Mouse (Mus musculus) forebrain, embryonic 15.5 days (tissue): ENCODE results near the gene Haspin. TPM values are rescaled to one million over a fixed set of nuclear protein-coding genes. Genes with fewer than 3 reads are reported as not detected.

Experiments
- ATAC-seq: fragments of 200-750 bp; cut with Nextera tagmentation; replicated peaks from 2 replicates; pipeline ENCODE4 v1.8.0; 2017; ENCODE audit warnings: mild to moderate bottlenecking, moderate TSS enrichment, moderate library complexity
- H3K27ac ChIP-seq: fragments of 300-500 bp; sonication (generic); replicated peaks from 2 replicates; pipeline ENCODE4 v1.5.1; 2015; ENCODE audit warnings: mild to moderate bottlenecking, inconsistent platforms
- H3K27me3 ChIP-seq: fragments of 300-500 bp; sonication (generic); 2 replicates; pipeline ENCODE4 v1.6.1; 2015; ENCODE audit warnings: inconsistent platforms
- H3K36me3 ChIP-seq: fragments of 300-500 bp; sonication (generic); 2 replicates; pipeline ENCODE4 v1.6.1; 2015; ENCODE audit warnings: mild to moderate bottlenecking, inconsistent platforms
- H3K4me1 ChIP-seq: fragments of 300-500 bp; sonication (generic); 2 replicates; pipeline ENCODE4 v1.6.1; 2015; ENCODE audit warnings: inconsistent platforms
- H3K4me2 ChIP-seq: fragments of 300-500 bp; sonication (generic); replicated peaks from 2 replicates; pipeline ENCODE4 v1.6.1; 2015; ENCODE audit warnings: mild to moderate bottlenecking, inconsistent platforms
- H3K4me3 ChIP-seq: fragments of 300-500 bp; sonication (generic); 2 replicates; pipeline ENCODE4 v1.5.1; 2015; ENCODE audit warnings: mild to moderate bottlenecking, inconsistent platforms
- H3K9ac ChIP-seq: fragments of 300-500 bp; sonication (generic); replicated peaks from 2 replicates; pipeline ENCODE4 v1.6.1; 2015; ENCODE audit warnings: mild to moderate bottlenecking, inconsistent platforms
- H3K9me3 ChIP-seq: fragments of 300-500 bp; sonication (generic); 2 replicates; pipeline ENCODE4 v1.6.1; 2016; ENCODE audit warnings: inconsistent platforms
- WGBS: fragments of 180-500 bp; shearing (Covaris S2); methylation state at CpG from one replicate; pipeline ENCODE4 v1.1.7; 2015; ENCODE audit warnings: mixed read lengths; 5-methylcytosine and 5-hydroxymethylcytosine counted together
- polyA plus RNA-seq: library from polyadenylated mRNA; unstranded; fragments of >200 nt; fragmentation: Nextera tagmentation; extraction: Ambion mirVana; gene quantifications from 2 replicates; pipeline ENCODE4 v1.2.1, GENCODE M21; 2015

Gene Haspin
- polyA plus RNA-seq, 1 experiment from 2014 or later = 7.6 TPM

GRCm38 (mm10) chr11:73098860-73099259 lies 39.2 kb downstream of the Haspin start:
- no peaks in the 10 kb centered on the region for H3K27me3 ChIP-seq
- no peaks in the 10 kb centered on the region for H3K36me3 ChIP-seq
- H3K27ac ChIP-seq = no peak overlapping the region
- H3K4me3 ChIP-seq = no peak overlapping the region
- no peak overlapping the region for H3K9ac ChIP-seq
- H3K4me1 ChIP-seq = peaks cover 6% of the 10 kb centered on the region
- WGBS = 43% methylated on average over 5 of the region's 5 CpGs
- no peaks in the 10 kb centered on the region for H3K9me3 ChIP-seq
- ATAC-seq = no peak
- H3K4me2 ChIP-seq = no peak overlapping the region

DNA sequence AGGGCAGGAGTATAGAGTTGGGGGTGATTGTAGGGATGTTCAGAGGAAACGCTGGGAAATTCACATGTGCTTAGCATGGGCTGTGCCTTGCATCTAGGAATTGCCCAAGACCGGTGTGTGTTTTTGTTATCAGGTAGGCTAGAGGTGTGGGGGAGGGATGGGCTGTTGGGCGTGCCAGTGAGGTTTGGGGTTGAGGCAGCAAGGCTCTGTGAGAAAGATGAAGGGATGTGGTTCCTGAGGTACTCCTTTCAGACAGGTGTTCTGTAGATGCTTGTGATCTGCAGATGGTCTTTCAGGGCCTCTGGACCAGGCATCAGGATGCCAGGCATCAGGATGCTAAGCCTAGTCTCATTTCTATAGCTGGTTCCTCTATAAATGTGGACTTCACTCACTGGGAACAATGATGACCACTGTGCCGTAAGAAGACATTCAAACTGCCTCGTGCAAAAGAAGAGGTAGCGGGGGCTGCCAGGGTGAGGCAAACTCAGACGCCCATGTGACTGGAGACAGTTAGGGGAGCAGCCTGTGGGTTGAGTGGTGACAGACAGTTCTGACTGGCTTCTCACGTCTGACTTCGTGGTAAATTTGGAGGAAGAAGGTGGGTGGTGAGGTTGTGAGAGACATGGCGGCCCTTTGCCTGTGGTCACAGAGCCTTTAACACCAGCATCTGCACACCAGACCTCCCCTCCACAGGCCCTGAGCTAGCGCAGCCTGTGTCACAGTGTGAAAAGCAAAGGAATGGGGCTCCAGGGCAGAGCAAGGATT lies 43.7 kb downstream of the Haspin start:
- H3K36me3 ChIP-seq = no peaks in the 10 kb centered on the region
- WGBS = 81% methylated on average over 11 of the region's 11 CpGs
- no peak overlapping the region for H3K27ac ChIP-seq
- H3K9ac ChIP-seq = no peak overlapping the region
- H3K4me3 ChIP-seq = no peak overlapping the region
- no peak for ATAC-seq
- no peaks in the 10 kb centered on the region for H3K27me3 ChIP-seq
- H3K4me1 ChIP-seq = no peaks in the 10 kb centered on the region
- H3K4me2 ChIP-seq = no peak overlapping the region
- H3K9me3 ChIP-seq = no peaks in the 10 kb centered on the region

DNA sequence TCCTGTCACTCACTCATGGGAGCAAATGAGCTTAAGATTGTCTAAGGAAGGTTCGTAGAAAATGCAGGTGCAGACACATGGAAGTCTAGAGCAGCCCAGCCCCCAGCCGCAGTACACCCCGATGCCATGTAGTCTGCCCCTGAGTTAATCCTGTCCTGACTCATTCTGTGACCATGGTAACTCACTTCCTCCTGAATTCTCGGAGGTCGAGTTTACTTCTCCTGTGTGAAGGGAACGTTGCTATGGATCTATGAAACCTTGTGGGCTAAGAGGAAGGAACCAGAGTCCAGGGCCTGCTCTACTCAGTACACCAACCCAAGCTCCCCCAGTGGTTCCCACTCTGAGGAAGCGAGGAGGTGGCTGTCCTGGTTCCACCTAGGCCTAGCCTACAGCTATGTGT lies 45.2 kb downstream of the Haspin start:
- H3K36me3 ChIP-seq = no peaks in the 10 kb centered on the region
- H3K4me2 ChIP-seq = no peak overlapping the region
- 82% methylated on average over 7 of the region's 7 CpGs for WGBS
- peaks cover 4% of the 10 kb centered on the region; the same call in 1 of the 2 replicates for H3K4me1 ChIP-seq
- no peaks in the 10 kb centered on the region for H3K27me3 ChIP-seq
- H3K4me3 ChIP-seq = no peak overlapping the region
- ATAC-seq = no peak
- H3K9me3 ChIP-seq = no peaks in the 10 kb centered on the region
- no peak overlapping the region for H3K27ac ChIP-seq
- H3K9ac ChIP-seq = no peak overlapping the region

DNA sequence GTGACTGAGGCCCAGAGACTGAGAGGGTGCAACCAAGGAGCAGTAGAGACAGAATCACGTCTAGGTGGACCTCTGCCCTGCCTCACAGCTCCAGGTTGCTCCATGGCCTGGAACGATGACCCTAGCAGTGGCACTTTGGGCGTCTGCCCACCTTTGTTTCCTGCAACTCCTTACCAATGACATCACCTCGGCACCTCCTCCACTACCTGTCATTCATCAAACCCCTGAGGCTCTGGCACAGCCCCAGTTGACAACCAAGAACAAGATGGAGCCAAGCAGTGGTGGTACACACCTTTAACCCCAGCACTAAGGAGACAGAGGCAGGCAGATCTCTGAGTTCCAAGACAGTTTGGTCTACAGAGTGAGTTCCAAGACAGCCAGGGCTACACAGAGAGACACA lies 46.0 kb downstream of the Haspin start:
- Histone ChIP-seq H3K9ac (no peak overlapping the region), H3K4me1 (peaks cover 4% of the 10 kb centered on the region; the same call in 1 of the 2 replicates), H3K36me3 (no peaks in the 10 kb centered on the region), H3K4me3 (no peak overlapping the region), H3K9me3 (no peaks in the 10 kb centered on the region), H3K4me2 (no peak overlapping the region), H3K27ac (no peak overlapping the region), H3K27me3 (no peaks in the 10 kb centered on the region)
- no peak for ATAC-seq
- WGBS = 80% methylated on average over 4 of the region's 4 CpGs

GRCm38 (mm10) chr11:73090826-73091225 lies 47.3 kb downstream of the Haspin start:
- H3K9ac ChIP-seq = no peak overlapping the region
- H3K27me3 ChIP-seq = no peaks in the 10 kb centered on the region
- no peak overlapping the region for H3K4me2 ChIP-seq
- no peak for ATAC-seq
- WGBS = 78% methylated on average over 2 of the region's 2 CpGs
- H3K27ac ChIP-seq = no peak overlapping the region
- H3K4me3 ChIP-seq = no peak overlapping the region
- no peaks in the 10 kb centered on the region for H3K36me3 ChIP-seq
- H3K4me1 ChIP-seq = peaks cover 4% of the 10 kb centered on the region; the same call in 1 of the 2 replicates
- no peaks in the 10 kb centered on the region for H3K9me3 ChIP-seq

DNA sequence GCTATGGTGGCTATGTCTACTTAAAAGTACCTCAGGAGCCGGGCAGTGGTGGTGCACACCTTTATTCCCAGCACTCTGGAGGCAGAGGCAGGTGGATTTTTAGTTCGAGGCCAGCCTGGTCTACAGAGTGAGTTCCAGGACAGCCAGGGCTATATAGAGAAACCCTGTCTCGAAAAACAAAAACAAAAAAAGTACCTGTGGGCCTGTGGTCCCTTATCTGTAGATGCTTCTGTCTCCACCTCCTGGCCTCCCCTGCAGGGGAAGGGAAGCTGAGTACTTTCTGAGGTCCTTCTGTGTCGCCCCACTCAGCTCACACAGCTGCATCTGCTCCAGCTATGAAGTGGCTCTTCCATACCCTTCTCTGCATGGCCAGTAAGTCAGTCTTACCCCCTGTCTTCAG lies 47.8 kb downstream of the Haspin start, which contains the start of gene Itgae:
TSS of gene Itgae (plus strand) at position 301 of the 400 bp plus-strand sequence.
- no peak within 1 kb of the TSS for H3K27ac ChIP-seq
- H3K9ac ChIP-seq = no peak within 1 kb of the TSS
- H3K9me3 ChIP-seq = no peaks in the 10 kb centered on the region
- WGBS = 89% methylated on average over 4 of the region's 4 CpGs
- no peaks in the 10 kb centered on the region for H3K36me3 ChIP-seq
- H3K4me2 ChIP-seq = no peak within 1 kb of the TSS
- H3K27me3 ChIP-seq = no peaks in the 10 kb centered on the region
- no peak within 1 kb of the TSS for H3K4me3 ChIP-seq
- ATAC-seq = no peak
- peaks cover 7% of the 10 kb centered on the region; the same call in 1 of the 2 replicates for H3K4me1 ChIP-seq

- H3K27ac ChIP-seq = no peak overlapping the region
- H3K27me3 ChIP-seq = no peaks in the 10 kb centered on the region
- peaks cover 22% of the 10 kb centered on the region for H3K4me1 ChIP-seq
- 52% methylated on average over 6 of the region's 6 CpGs for WGBS
- no peak for ATAC-seq
- H3K36me3 ChIP-seq = peaks cover 11% of the 10 kb centered on the region; the same call in 1 of the 2 replicates
- no peak overlapping the region for H3K9ac ChIP-seq
- no peaks in the 10 kb centered on the region for H3K9me3 ChIP-seq
- no peak overlapping the region for H3K4me2 ChIP-seq
- H3K4me3 ChIP-seq = no peak overlapping the region
Observed at GRCm38 (mm10) chr11:73087700-73088480, 50.2 kb downstream of the Haspin start.

Other genes with a start within 250 kb of the Haspin start
- 0.67 and 0.70 TPM in 2 replicates for gene Atp2a3, start 177.1 kb downstream of the Haspin start, polyA plus RNA-seq
- 0.40 and 0.56 TPM in 2 replicates for gene P2rx1, start 139.2 kb downstream of the Haspin start, polyA plus RNA-seq
- gene Camkk1, start 119.3 kb downstream of the Haspin start, polyA plus RNA-seq = 19.6 TPM in 2 replicates
- gene Ncbp3, start 90.5 kb downstream of the Haspin start, polyA plus RNA-seq = 10.7 and 11.1 TPM in 2 replicates
- gene Itgae, start 47.7 kb downstream of the Haspin start, polyA plus RNA-seq = 0.18 and 0.34 TPM in 2 replicates
- 1.0 and 1.3 TPM in 2 replicates for gene P2rx5, start 22.1 kb upstream of the Haspin start, polyA plus RNA-seq
- 131 and 132 TPM in 2 replicates for gene Emc6, start 38.7 kb upstream of the Haspin start, polyA plus RNA-seq
- 172 and 173 TPM in 2 replicates for gene Tax1bp3, start 38.8 kb upstream of the Haspin start, polyA plus RNA-seq
- 17.4 and 21.5 TPM in 2 replicates for gene Ctns, start 60.7 kb upstream of the Haspin start, polyA plus RNA-seq
- 1.2 and 1.6 TPM in 2 replicates for gene Shpk, start 61.2 kb upstream of the Haspin start, polyA plus RNA-seq
- gene Trpv1, start 96.0 kb upstream of the Haspin start, polyA plus RNA-seq = 0.14 TPM in 1 of 2 replicates, not detected in the other
- 0.06 and 0.09 TPM in 2 replicates for gene Trpv3, start 129.1 kb upstream of the Haspin start, polyA plus RNA-seq
- gene Aspa, start 191.3 kb upstream of the Haspin start, polyA plus RNA-seq = 0.54 and 0.57 TPM in 2 replicates
- gene Gm49340, start 191.4 kb upstream of the Haspin start, polyA plus RNA-seq = not detected in 2 replicates
- not detected in 2 replicates for gene Spata22, start 191.4 kb upstream of the Haspin start, polyA plus RNA-seq
- not detected in 2 replicates for gene Olfr20, start 212.5 kb upstream of the Haspin start, polyA plus RNA-seq
- not detected in 2 replicates for gene Olfr376, start 233.0 kb upstream of the Haspin start, polyA plus RNA-seq